Mouse (Mus musculus) C2C12 (cell line): ENCODE data around the gene Rnf5.

Experiments used
- CEBPB ChIP-seq: IDR thresholded peaks from one replicate; pipeline ENCODE4 v1.6.1; 2011; ENCODE audit warnings: low read depth, mild to moderate bottlenecking, control low read depth, moderate library complexity
- CTCF ChIP-seq: IDR thresholded peaks from one replicate; pipeline ENCODE4 v1.5.1; 2011; ENCODE audit not compliant: control insufficient read depth, insufficient read depth, insufficient read length
- FOSL1 ChIP-seq: IDR thresholded peaks from one replicate; pipeline ENCODE4 v1.8.0; 2011; ENCODE audit warnings: mild to moderate bottlenecking, low read length; ENCODE audit not compliant: poor library complexity, insufficient read depth, severe bottlenecking
- MAX ChIP-seq: IDR thresholded peaks from one replicate; pipeline ENCODE4 v1.6.1; 2011; ENCODE audit warnings: mild to moderate bottlenecking, control low read depth
- MYOD1 ChIP-seq: IDR thresholded peaks from one replicate; pipeline ENCODE4 v1.6.1; 2011; ENCODE audit warnings: low read depth; ENCODE audit not compliant: control insufficient read depth, insufficient read length
- MYOG ChIP-seq: IDR thresholded peaks from one replicate; pipeline ENCODE4 v1.6.1; 2011; ENCODE audit not compliant: control insufficient read depth, insufficient read length; ENCODE audit errors: extremely low read depth
- USF1 ChIP-seq: IDR thresholded peaks from one replicate; pipeline ENCODE4 v1.6.1; 2011; ENCODE audit warnings: low read depth, mild to moderate bottlenecking, control low read depth, moderate library complexity

DNA sequence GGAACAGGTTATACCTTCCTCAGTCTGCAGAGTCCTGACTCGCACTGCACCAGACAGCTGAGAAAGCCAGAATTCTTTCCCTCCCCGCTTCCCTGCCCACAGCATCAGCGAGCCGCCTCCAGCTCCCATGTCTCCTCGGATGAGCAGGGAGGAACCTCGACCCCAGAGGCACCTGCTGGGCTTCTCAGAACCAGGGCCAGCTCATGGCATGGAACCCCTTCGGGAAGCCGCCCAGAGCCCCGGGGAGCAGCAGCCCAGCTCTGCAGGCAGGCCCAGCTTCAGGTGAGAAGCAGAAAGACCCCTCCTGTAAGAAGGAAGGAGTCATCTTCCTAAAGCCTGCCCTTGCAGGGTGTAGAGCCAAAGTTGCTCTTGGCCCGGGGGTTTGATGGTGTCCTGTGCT is 49.1 kb upstream of the Rnf5 start:
- TF ChIP-seq CTCF, result no peak
- TF ChIP-seq MAX, result no peak
- TF ChIP-seq USF1, result no peak
- no peak for TF ChIP-seq FOSL1
- no peak for TF ChIP-seq CEBPB
- TF ChIP-seq MYOG, result no peak
- no peak for TF ChIP-seq MYOD1
